Mouse (Mus musculus) neural tube, embryonic 14.5 days (tissue): Measurements from ENCODE around the gene Exd2. TPM values are rescaled to one million over a fixed set of nuclear protein-coding genes. Genes with fewer than 3 reads are reported as not detected.

Source experiments
- ATAC-seq: fragments of 200-750 bp; cut with Nextera tagmentation; 2 replicates; pipeline ENCODE4 v1.8.0; 2017; ENCODE audit warnings: low read depth, mild to moderate bottlenecking, moderate TSS enrichment, moderate library complexity
- H3K27ac ChIP-seq: fragments of 300-500 bp; sonication (generic); 2 replicates; pipeline ENCODE4 v1.5.1; 2014; ENCODE audit warnings: low read depth, mild to moderate bottlenecking, control low read depth, low read length, moderate library complexity, mixed read lengths
- H3K27me3 ChIP-seq: fragments of 300-500 bp; sonication (generic); 2 replicates; pipeline ENCODE4 v1.6.1; 2014; ENCODE audit warnings: low read length; ENCODE audit not compliant: control insufficient read depth, insufficient read depth
- H3K36me3 ChIP-seq: fragments of 300-500 bp; sonication (generic); 2 replicates; pipeline ENCODE4 v1.6.1; 2014; ENCODE audit warnings: low read length, mixed read lengths; ENCODE audit not compliant: control insufficient read depth, insufficient read depth
- H3K4me1 ChIP-seq: fragments of 300-500 bp; sonication (generic); 2 replicates; pipeline ENCODE4 v1.6.1; 2014; ENCODE audit warnings: low read length; ENCODE audit not compliant: control insufficient read depth, insufficient read depth
- H3K4me2 ChIP-seq: fragments of 300-500 bp; sonication (generic); 2 replicates; pipeline ENCODE4 v1.6.1; 2014; ENCODE audit warnings: mild to moderate bottlenecking, low read depth, low read length, control low read depth
- H3K4me3 ChIP-seq: fragments of 300-500 bp; sonication (generic); 2 replicates; pipeline ENCODE4 v1.5.1; 2014; ENCODE audit warnings: low read depth, low read length, control low read depth, mixed read lengths
- H3K9ac ChIP-seq: fragments of 300-500 bp; sonication (generic); replicated peaks from 2 replicates; pipeline ENCODE4 v1.6.1; 2014; ENCODE audit warnings: low read depth, mild to moderate bottlenecking, control low read depth, low read length, mixed read lengths
- H3K9me3 ChIP-seq: fragments of 300-500 bp; sonication (generic); 2 replicates; pipeline ENCODE4 v1.6.1; 2016; ENCODE audit warnings: low read length; ENCODE audit not compliant: control insufficient read depth
- WGBS: fragments of 180-500 bp; shearing (Covaris S2); extraction: QIAGEN DNeasy Blood & Tissue Kit; methylation state at CpG from one replicate; pipeline ENCODE4 v1.1.7; 2014; 5-methylcytosine and 5-hydroxymethylcytosine counted together
- polyA plus RNA-seq: library from polyadenylated mRNA; unstranded; fragments of >200 nt; fragmentation: Nextera tagmentation; extraction: Ambion mirVana; gene quantifications from 2 replicates; pipeline ENCODE4 v1.2.1, GENCODE M21; 2014

Exd2 gene
- polyA plus RNA-seq, 1 experiment from 2014 or later = 60.9 TPM

- 86% methylated on average over 3 of the region's 3 CpGs for WGBS
- H3K9me3 ChIP-seq = no peaks in the 10 kb centered on the region
- H3K27ac ChIP-seq = no peak overlapping the region
- H3K36me3 ChIP-seq = peaks cover under 1% of the 10 kb centered on the region; the same call in 1 of the 2 replicates
- ATAC-seq = no peak
- H3K4me1 ChIP-seq = no peaks in the 10 kb centered on the region
- no peak overlapping the region for H3K4me3 ChIP-seq
- no peak overlapping the region for H3K4me2 ChIP-seq
- H3K9ac ChIP-seq = no peak overlapping the region
- no peaks in the 10 kb centered on the region for H3K27me3 ChIP-seq
Observed at GRCm38 (mm10) chr12:80473731-80474130, 10.8 kb downstream of the Exd2 start.

GRCm38 (mm10) chr12:80479986-80480385, 17.1 kb downstream of the Exd2 start:
- WGBS = 90% methylated on average over 3 of the region's 3 CpGs
- Histone ChIP-seq H3K4me2 (no peak overlapping the region), H3K36me3 (peaks cover 4% of the 10 kb centered on the region; the same call in 1 of the 2 replicates), H3K9me3 (no peaks in the 10 kb centered on the region), H3K9ac (no peak overlapping the region), H3K4me1 (no peaks in the 10 kb centered on the region), H3K27me3 (no peaks in the 10 kb centered on the region), H3K4me3 (no peak overlapping the region), H3K27ac (no peak overlapping the region)
- ATAC-seq = no peak

GRCm38 (mm10) chr12:80483397-80483796, 20.5 kb downstream of the Exd2 start:
- no peaks in the 10 kb centered on the region for H3K9me3 ChIP-seq
- no peak overlapping the region for H3K27ac ChIP-seq
- no peak overlapping the region for H3K4me3 ChIP-seq
- 86% methylated on average over 3 of the region's 3 CpGs for WGBS
- no peak overlapping the region for H3K9ac ChIP-seq
- ATAC-seq = no peak
- H3K4me2 ChIP-seq = no peak overlapping the region
- peaks cover 4% of the 10 kb centered on the region; the same call in 1 of the 2 replicates for H3K36me3 ChIP-seq
- no peaks in the 10 kb centered on the region for H3K27me3 ChIP-seq
- no peaks in the 10 kb centered on the region for H3K4me1 ChIP-seq

- Histone ChIP-seq H3K27me3 (no peaks in the 10 kb centered on the region), H3K4me3 (no peak overlapping the region), H3K27ac (no peak overlapping the region), H3K4me1 (no peaks in the 10 kb centered on the region), H3K36me3 (peaks cover 31% of the 10 kb centered on the region), H3K9me3 (no peaks in the 10 kb centered on the region), H3K9ac (no peak overlapping the region), H3K4me2 (no peak overlapping the region)
- 95% methylated on average over 5 of the region's 5 CpGs for WGBS
- ATAC-seq = no peak
Observed at GRCm38 (mm10) chr12:80493311-80493710, 30.4 kb downstream of the Exd2 start.

- WGBS = 89% methylated on average over 1 of the region's 1 CpGs
- H3K9ac ChIP-seq = no peak overlapping the region
Observed at GRCm38 (mm10) chr12:80495691-80496090, 32.8 kb downstream of the Exd2 start.

GRCm38 (mm10) chr12:80498356-80498755, 35.5 kb downstream of the Exd2 start:
- H3K36me3 ChIP-seq = no peaks in the 10 kb centered on the region
- ATAC-seq = no peak
- H3K27me3 ChIP-seq = no peaks in the 10 kb centered on the region
- H3K9me3 ChIP-seq = no peaks in the 10 kb centered on the region
- H3K4me3 ChIP-seq = no peak overlapping the region
- no peaks in the 10 kb centered on the region for H3K4me1 ChIP-seq
- H3K9ac ChIP-seq = no peak overlapping the region
- no peak overlapping the region for H3K4me2 ChIP-seq
- no peak overlapping the region for H3K27ac ChIP-seq
- 62% methylated on average over 4 of the region's 4 CpGs for WGBS

More at GRCm38 (mm10) chr12:80495691-80496090, 32.8 kb downstream of the Exd2 start:
- Histone ChIP-seq H3K27me3 (no peaks in the 10 kb centered on the region), H3K4me1 (no peaks in the 10 kb centered on the region), H3K4me3 (no peak overlapping the region), H3K9me3 (no peaks in the 10 kb centered on the region), H3K36me3 (peaks cover 17% of the 10 kb centered on the region), H3K4me2 (no peak overlapping the region), H3K27ac (no peak overlapping the region)
- ATAC-seq = no peak

GRCm38 (mm10) chr12:80500506-80500905, 37.6 kb downstream of the Exd2 start:
- Histone ChIP-seq H3K4me3 (no peak overlapping the region), H3K27ac (no peak overlapping the region), H3K9me3 (no peaks in the 10 kb centered on the region), H3K4me2 (no peak overlapping the region), H3K4me1 (no peaks in the 10 kb centered on the region), H3K36me3 (no peaks in the 10 kb centered on the region), H3K27me3 (no peaks in the 10 kb centered on the region), H3K9ac (no peak overlapping the region)
- ATAC-seq = no peak
- WGBS = 23% methylated on average over 1 of the region's 1 CpGs

- no peaks in the 10 kb centered on the region for H3K27me3 ChIP-seq
- no peaks in the 10 kb centered on the region for H3K36me3 ChIP-seq
- H3K4me2 ChIP-seq = no peak overlapping the region
- no peaks in the 10 kb centered on the region for H3K4me1 ChIP-seq
- ATAC-seq = no peak
- no peak overlapping the region for H3K27ac ChIP-seq
- H3K4me3 ChIP-seq = no peak overlapping the region
- H3K9me3 ChIP-seq = no peaks in the 10 kb centered on the region
- WGBS = 87% methylated on average over 5 of the region's 5 CpGs
- H3K9ac ChIP-seq = no peak overlapping the region
Observed at GRCm38 (mm10) chr12:80504718-80505117, 41.8 kb downstream of the Exd2 start.

- H3K4me2 ChIP-seq = no peak overlapping the region
- H3K4me1 ChIP-seq = no peaks in the 10 kb centered on the region
- no peaks in the 10 kb centered on the region for H3K36me3 ChIP-seq
- H3K9me3 ChIP-seq = no peaks in the 10 kb centered on the region
- no peak overlapping the region for H3K9ac ChIP-seq
- H3K4me3 ChIP-seq = no peak overlapping the region
- ATAC-seq = no peak
- 38% methylated on average over 14 of the region's 14 CpGs for WGBS
- H3K27ac ChIP-seq = no peak overlapping the region
- H3K27me3 ChIP-seq = no peaks in the 10 kb centered on the region
Observed at GRCm38 (mm10) chr12:80507041-80507745, 44.3 kb downstream of the Exd2 start.
